Mouse (Mus musculus): ENCODE data around the gene Gm21987. TPM values are rescaled to one million over a fixed set of nuclear protein-coding genes. Genes with fewer than 3 reads are reported as not detected.

Gene Gm21987
- not detected in 2 replicates for polyA plus RNA-seq (2015; fragmentation: Nextera tagmentation; extraction: Ambion mirVana)

DNA sequence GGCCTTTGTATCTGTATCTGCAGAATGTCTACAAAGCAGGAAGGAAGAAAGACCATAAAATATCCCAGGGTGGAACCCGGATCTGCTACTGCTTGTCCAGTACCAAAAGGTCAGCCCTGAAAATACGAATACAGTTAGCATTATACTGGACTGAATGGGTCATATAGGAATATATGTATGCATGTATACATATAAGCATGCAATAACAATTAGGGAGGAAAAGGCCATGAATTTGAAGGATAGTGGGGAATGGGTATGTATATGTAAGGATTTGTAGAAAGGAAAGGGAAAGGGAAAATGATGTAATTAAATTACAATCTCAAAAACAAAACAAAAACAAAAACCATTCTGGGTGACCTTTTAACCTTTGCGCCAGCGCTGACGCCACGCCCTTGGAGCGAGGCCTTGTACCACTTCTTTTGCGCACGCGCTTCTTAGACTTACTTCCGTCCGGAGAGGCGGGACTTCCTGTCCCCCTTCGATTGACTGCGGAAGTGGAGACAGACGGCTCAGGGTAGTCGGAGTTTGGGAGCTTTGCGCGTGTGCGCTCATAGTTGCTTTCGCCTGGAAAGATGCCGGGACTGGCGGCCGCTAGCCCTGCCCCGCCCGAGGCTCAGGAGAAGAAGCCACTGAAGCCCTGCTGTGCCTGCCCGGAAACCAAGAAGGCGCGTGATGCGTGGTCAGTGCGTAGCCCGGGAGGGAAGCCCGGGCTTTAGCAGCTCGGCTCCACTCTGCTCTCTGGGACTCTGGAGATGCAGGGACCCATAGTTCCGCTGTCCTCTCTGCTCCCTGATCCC is at the start of gene Gm21987, which contains the start of gene Cox17:
Gene Gm21987 (plus strand): TSS at position 512 of the 797 bp plus-strand sequence.
Gene Cox17 (plus strand): TSS at position 463 of the 797 bp plus-strand sequence.

DNA sequence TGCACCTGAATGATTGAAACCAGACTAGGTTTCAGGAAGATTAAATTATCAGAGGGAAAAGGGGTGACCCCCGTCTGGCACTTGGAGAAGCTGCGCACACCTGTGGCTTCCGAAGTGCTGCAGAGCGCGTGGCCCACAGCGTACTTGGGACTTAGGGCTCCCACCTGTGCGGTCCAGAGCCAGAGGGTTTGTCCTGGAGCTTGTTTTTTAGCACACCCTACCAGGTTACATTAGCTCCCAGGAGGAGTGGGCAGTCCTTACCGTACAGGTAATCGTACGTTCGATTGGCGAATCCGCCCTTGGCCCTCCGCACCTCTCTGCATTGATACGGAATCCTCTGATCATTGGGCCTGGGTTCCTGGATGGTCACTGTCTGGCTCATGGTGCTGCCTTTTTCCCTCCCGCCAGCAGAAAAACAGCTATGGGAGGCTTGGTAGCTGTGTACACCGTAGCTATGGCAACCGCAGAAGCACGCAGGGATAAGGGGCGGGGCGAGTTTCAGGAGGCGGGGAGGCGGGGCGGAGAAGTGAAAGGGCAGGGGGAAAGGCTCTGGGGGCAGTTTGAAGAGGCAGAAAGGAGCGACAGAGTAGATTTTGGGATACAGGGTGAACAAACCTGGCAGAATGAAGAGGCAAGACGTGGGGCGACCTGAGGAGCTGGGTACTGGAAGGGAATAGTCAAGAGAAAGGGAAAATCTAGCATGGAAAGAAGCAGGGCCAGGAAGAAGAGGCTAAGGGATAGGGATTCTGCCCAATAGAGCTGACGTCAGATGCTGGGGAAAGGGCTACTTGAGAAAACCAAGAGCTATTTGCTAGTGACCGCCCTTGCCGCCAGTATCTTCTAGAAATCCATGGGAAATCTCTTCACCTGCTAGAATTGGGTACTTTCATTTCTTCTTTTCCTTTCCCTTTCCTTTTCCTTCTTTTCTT is 5.2 kb upstream of the Gm21987 start, which contains the start of gene Maats1:
Gene Maats1 (minus strand): TSS at position 748 of the 929 bp plus-strand sequence.

DNA sequence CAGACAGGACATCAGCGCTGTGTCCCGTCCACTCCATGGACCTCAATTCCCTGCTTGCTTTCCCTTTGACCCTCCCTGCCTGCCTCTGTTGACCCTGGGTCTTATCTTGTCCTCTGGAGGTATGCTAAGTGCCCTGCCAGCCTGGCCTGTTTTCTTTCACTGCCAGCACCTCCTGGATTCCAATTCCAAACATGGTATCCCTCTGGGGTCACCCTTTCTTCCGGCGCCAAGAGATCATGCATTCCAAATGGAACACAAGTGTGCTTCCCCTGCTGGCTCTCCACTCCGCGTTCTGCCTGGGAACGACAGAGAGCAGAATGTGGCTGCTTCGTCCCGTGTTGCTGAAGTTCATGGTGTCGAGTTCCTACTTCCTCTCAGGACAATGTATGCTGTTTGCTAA is 15.1 kb downstream of the Gm21987 start, which contains the start of gene Popdc2:
Gene Popdc2 (plus strand): TSS at position 277 of the 400 bp plus-strand sequence.

Other genes with a start within 250 kb of the Gm21987 start
- 0.05 TPM in 1 of 2 replicates, not detected in the other for gene Nr1i2, start 52.2 kb upstream of the Gm21987 start, polyA plus RNA-seq (2015; fragmentation: Nextera tagmentation; extraction: Ambion mirVana)
- 0.10 and 0.12 TPM in 2 replicates for gene Maats1, start 4.9 kb upstream of the Gm21987 start, polyA plus RNA-seq (2015; fragmentation: Nextera tagmentation; extraction: Ambion mirVana)
- 363 and 407 TPM in 2 replicates for gene Cox17, start within 50 bp of the Gm21987 start, polyA plus RNA-seq (2015; fragmentation: Nextera tagmentation; extraction: Ambion mirVana)
- gene Popdc2, start 15.2 kb downstream of the Gm21987 start, polyA plus RNA-seq (2015; fragmentation: Nextera tagmentation; extraction: Ambion mirVana): 24.5 and 29.1 TPM in 2 replicates
- 0.36 and 0.41 TPM in 2 replicates for gene Pla1a, start 86.1 kb downstream of the Gm21987 start, polyA plus RNA-seq (2015; fragmentation: Nextera tagmentation; extraction: Ambion mirVana)
- gene Adprh, start 105.7 kb downstream of the Gm21987 start, polyA plus RNA-seq (2015; fragmentation: Nextera tagmentation; extraction: Ambion mirVana): 39.5 and 43.6 TPM in 2 replicates
- 0.29 and 0.59 TPM in 2 replicates for gene Cd80, start 108.5 kb downstream of the Gm21987 start, polyA plus RNA-seq (2015; fragmentation: Nextera tagmentation; extraction: Ambion mirVana)
- gene Timmdc1, start 175.6 kb downstream of the Gm21987 start, polyA plus RNA-seq (2015; fragmentation: Nextera tagmentation; extraction: Ambion mirVana): 15.9 and 16.2 TPM in 2 replicates
- 11.9 and 14.5 TPM in 2 replicates for gene Poglut1, start 203.2 kb downstream of the Gm21987 start, polyA plus RNA-seq (2015; fragmentation: Nextera tagmentation; extraction: Ambion mirVana)
- 21.9 and 25.5 TPM in 2 replicates for gene Tmem39a, start 211.7 kb downstream of the Gm21987 start, polyA plus RNA-seq (2015; fragmentation: Nextera tagmentation; extraction: Ambion mirVana)

Measured in spleen, postnatal 0 days (tissue).